Mouse (Mus musculus) spleen, adult 12 weeks (tissue): Measurements from ENCODE around the gene Mmel1.

ENCODE experiments used
- DNase-seq: peaks from one replicate; pipeline ENCODE4 v3.0.0; 2022; ENCODE audit warnings: low spot score

Mmel1 gene

DNA sequence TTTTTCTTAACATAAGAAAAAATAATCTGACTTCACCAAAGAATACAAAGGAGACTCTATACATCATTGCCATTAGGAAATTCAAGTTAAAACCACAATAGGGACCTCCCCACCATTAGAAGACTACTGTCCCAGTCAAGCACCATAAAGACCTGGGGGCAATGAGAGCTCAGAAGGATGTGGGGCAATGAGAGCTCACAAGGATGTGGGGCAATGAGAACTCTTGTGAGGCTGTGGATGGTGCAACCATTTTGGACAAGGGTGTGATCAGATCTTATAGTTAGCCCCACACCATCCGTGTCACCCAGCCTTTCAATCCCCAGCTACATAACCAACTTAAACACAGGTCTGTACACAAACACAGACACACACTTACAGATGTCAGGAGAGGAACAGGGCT is 68.4 kb downstream of the Mmel1 start:
- peak; percentile 0 for DNase-seq

DNA sequence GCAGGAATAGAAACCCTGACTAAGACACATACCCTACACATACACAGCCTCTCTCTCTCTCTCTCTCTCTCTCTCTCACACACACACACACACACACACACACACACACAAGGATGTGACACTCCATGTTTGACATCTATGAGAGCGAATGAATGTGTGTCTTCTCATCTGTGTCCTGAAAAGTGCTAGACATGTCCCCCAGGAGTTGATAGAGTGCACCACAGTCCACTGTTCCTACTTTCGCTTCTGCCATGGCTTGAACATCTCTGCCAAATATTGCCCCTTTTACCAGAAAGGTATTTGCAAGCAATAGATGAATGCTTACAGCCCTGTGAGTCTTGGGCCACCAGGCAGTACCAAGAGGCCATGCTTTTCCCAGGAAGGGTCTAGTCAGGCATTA is 70.8 kb downstream of the Mmel1 start:
- no peak for DNase-seq

DNA sequence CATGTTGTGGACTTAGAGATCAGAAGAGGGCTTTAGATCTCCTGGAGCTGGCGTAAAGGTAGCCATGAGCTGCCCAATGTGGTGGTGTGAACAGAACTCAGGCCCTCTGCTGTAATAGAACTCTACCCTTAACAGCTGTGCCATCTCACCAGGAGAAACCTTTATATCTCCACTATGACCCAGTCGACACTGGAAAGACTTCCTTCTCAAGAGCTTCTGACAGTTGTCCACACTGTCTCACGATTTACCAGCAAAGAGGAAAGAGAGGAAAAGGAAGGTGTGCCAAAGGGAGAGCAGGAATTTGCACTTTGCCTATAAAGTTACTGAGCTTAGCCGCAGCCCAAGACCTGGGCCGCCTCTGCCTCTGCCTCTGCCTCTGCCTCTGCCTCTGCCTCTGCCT is 72.4 kb downstream of the Mmel1 start:
- peak; percentile 19 for DNase-seq

DNA sequence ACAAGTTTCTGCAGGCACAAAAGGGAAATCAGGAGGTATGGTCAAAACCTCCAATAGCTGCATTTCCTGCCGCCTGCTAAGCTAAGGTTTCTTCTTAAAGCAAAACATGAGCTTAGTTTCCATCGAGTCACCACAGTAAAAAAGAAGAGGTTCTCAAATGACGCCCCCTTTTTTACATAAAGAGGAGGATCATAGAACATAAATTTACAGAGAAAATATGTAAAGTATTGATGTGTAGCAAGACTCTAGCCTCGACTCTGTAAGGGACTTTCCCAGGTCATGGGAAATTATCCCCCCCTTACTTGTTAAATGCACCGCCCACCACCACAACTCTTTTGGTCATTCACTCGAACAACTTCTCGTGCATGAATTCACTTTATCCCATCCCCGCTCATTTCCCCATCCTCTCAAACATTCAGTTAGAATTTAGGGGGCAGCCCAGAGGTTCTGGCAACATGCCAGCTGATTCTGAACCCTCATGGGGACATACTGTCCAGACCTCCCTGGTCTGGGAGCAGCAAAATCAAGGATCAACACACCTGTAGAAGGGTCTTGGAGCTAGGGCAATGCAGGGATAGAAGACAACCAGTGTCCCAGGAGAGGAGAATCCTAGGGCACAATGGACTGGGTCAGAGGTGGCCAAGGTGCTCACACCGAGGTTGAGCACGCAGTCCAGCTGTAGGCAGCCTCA is 73.4 kb downstream of the Mmel1 start:
- DNase-seq: peak; percentile 14

DNA sequence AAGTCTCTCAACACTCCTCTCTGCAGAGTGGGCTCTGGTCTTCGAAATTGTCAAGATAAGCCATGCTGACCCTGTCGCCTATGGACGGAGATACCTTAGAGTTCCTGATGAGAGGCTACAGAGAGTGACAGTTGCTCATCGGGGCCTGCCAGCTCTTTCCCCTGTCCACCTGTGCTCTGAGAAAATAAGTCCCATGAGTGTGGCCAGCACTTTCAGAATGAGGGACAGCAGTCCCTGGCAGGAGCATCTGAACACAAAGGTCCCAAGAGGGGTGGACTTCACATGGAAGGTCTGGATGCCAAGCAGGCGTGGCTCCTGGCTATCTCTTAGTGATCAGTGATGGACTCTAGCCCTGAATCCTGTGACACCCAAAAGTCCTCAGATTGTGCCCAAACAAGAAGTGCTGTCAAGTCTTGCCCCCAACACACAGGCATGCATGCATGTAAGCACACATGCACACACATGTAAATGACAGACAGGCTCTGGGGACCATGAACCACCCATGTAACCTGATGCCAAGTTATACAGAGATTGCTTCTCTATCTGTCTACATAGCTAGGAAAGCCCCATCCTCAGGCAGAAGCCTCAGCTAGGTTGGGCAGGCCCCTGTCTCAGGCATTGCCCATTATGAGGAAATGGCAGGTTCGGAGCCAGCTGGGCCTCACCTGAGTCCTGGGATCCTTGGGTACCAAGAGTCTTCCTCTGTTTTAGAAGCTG is 74.1 kb downstream of the Mmel1 start:
- no peak for DNase-seq

DNA sequence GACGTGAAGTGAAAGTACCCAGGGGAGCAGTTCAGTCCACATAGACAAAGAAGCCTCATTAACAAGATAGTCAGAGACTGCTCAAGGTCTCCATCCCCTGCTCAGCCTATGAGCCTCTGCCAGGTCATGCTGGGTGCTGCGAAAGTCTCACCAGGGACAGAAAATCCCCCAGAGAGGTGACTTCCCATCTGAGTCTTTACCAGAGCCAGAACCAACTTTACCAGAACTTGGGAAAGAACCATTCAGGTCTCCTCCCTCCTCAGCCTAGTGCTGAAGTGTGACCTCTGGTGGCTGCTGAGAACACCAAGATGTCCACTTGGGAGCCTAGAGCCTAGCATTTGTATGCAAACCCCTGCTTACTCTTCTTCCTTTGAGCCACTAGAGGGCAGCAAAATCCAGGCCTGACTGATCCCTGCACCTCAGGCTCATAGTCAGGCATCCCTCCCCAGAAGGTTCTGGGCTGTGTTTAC is 74.8 kb downstream of the Mmel1 start:
- DNase-seq: peak; percentile 69
